Mouse (Mus musculus): ENCODE results near the gene Bcl2a1c. TPM values are rescaled to one million over a fixed set of nuclear protein-coding genes. Genes with fewer than 3 reads are reported as not detected.
"Not testable (repeated sequence)": the region's sequence is repeated elsewhere in the genome, so short reads cannot be mapped to it uniquely, and the experiment has no call there.

Gene Bcl2a1c
- polyA plus RNA-seq (2012; rRNA removed): not detected in 2 replicates

DNA sequence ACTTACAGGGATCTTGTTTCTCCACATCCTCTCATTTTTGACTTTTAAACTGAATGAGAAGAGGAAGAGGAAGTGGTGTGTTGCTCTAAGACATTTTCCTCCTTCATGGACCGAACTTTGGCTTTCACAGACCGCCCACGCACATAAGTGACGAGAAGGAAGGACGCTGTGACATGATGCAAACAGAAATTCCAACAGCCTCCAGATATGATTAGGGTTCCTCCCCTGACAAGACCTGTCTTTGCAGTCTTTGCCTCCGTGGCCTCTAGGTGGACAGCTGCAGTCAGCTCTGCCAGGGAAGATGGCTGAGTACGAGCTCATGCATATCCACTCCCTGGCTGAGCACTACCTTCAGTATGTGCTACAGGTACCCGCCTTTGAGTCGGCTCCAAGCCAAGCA, at the start of gene Bcl2a1c:
Gene Bcl2a1c, plus strand, starts transcription at position 281 of the 400 bp plus-strand sequence.
- not testable (repeated sequence) for H3K4me1 ChIP-seq (replicated peaks; ENCODE audit: control insufficient read depth, insufficient read depth, low read length); DNase-seq; H3K27me3 ChIP-seq (ENCODE audit: control insufficient read depth, insufficient read depth, low read length); H3K4me3 ChIP-seq (ENCODE audit: control insufficient read depth, insufficient read depth, low read length); H3K36me3 ChIP-seq (ENCODE audit: control insufficient read depth, insufficient read depth, low read length); H3K27ac ChIP-seq (ENCODE audit: control insufficient read depth, insufficient read depth, low read length)
- 55% methylated on average over 9 of the region's 9 CpGs for WGBS

DNA sequence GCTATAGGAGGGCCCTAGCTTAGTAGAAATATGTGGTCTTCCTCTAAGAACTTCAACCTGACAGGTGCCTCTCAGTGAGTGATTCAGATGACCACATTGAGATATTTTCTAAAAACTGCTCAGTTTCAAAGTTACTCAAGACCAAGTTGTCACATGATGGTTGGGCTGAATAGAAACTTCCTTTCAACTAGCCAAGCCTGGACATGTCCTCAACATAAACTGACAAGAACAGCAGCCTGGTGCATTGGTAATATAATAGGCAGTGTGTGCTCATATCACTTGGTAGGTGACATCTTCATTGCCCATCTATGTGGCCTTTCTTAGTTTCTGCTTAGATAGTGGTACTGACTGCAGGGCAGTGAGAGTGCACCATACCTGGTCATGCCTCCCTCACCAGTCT, 24.0 kb upstream of the Bcl2a1c start:
- not testable (repeated sequence) for H3K36me3 ChIP-seq (ENCODE audit: control insufficient read depth, insufficient read depth, low read length); H3K4me3 ChIP-seq (ENCODE audit: control insufficient read depth, insufficient read depth, low read length); H3K4me1 ChIP-seq (replicated peaks; ENCODE audit: control insufficient read depth, insufficient read depth, low read length); DNase-seq; H3K27ac ChIP-seq (ENCODE audit: control insufficient read depth, insufficient read depth, low read length); H3K27me3 ChIP-seq (ENCODE audit: control insufficient read depth, insufficient read depth, low read length)

DNA sequence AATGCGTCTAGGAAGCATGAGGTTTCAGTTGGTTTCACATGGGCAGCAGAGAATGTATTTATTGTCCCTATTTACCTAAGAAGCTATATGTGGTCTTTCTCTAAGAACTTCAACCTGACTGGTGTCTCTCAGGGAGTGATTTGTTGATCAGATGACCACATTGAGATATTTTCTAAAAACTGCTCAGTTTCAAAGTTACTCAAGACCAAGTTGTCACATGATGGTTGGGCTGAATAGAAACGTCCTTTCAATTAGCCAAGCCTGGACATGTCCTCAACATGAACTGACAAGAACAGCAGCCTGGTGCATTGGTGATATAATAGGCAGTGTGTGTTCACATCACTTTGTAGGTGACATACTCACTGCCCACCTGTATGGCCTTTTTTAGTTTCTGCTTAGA, 18.2 kb upstream of the Bcl2a1c start:
- DNase-seq; H3K27me3 ChIP-seq (ENCODE audit: control insufficient read depth, insufficient read depth, low read length); H3K27ac ChIP-seq (ENCODE audit: control insufficient read depth, insufficient read depth, low read length); H3K36me3 ChIP-seq (ENCODE audit: control insufficient read depth, insufficient read depth, low read length); H3K4me1 ChIP-seq (replicated peaks; ENCODE audit: control insufficient read depth, insufficient read depth, low read length); H3K4me3 ChIP-seq (ENCODE audit: control insufficient read depth, insufficient read depth, low read length): not testable (repeated sequence)
- WGBS: 85% methylated on average over 2 of the region's 2 CpGs

DNA sequence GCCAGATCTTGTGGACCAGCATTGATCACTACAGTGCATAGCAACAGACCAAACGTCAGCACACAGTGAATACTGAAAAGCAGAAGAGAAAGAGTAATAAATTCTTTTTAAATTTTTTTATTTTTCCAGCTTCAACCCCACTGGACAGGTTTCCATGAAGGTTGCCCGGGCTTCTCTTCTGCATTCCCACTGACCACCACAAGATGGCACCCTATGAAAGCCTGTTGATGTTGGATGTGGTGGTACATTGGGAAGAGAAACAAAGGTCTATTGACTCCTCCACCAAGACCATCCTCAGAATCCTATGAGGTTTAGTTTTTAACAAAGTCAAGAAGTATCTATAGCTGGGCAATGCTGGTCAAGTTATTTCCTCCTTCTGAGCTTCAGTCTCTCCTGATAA, 11.9 kb upstream of the Bcl2a1c start:
- Histone ChIP-seq H3K36me3 (ENCODE audit: control insufficient read depth, insufficient read depth, low read length) (no peaks in the 10 kb centered on the region), H3K4me1 (replicated peaks; ENCODE audit: control insufficient read depth, insufficient read depth, low read length) (no peaks in the 10 kb centered on the region), H3K27me3 (ENCODE audit: control insufficient read depth, insufficient read depth, low read length) (no peaks in the 10 kb centered on the region), H3K27ac (ENCODE audit: control insufficient read depth, insufficient read depth, low read length) (no peak overlapping the region), H3K4me3 (ENCODE audit: control insufficient read depth, insufficient read depth, low read length) (no peak overlapping the region)
- WGBS: 0% methylated on average over 2 of the region's 2 CpGs
- TF ChIP-seq POLR2A (IDR thresholded peaks at IDR 0.05; ENCODE audit: control insufficient read depth, extremely low read depth, insufficient read depth, low read length, poor library complexity): no peak
- no peak for TF ChIP-seq CTCF (IDR thresholded peaks at IDR 0.05; ENCODE audit: borderline replicate concordance, control insufficient read depth, extremely low read depth, insufficient read depth, low read length, poor library complexity)
- peak; percentile 46 for DNase-seq

DNA sequence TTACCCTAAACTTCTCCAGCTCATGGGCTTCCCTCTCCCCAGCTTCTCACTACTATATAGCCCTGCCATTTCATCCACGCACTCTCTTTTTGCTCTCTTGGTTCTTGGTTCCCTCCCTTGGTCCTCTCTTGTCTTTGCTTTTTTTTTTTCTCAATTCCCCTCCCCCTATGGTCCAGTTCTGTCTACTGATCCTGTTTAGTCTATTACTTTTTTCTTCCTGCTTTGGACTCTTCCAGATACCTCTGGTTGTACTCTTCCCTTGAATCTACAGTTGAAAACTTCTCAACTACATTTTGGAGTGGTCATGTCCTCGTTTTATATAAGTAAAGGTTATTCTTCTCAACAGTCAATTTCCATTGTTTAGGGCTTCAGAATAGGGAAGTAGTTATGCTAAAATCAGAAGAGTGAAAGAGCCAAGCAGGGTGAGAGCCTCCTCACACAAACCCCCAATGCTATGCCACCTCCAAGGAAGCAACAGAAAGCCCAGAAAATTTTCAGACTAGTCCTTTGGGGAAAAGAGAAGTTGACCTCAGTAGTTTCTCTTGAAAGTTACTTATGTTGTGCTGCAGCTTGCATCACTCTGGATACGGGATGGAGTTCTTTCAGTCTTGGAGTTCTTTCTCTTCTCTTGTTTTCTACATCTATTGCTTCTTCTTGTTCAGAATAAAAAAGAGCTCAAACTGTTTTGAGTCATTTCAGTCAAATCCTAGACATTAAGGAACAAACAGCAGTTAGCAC, 3.8 kb upstream of the Bcl2a1c start:
- Histone ChIP-seq H3K27me3 (ENCODE audit: control insufficient read depth, insufficient read depth, low read length) (no peaks in the 10 kb centered on the region), H3K27ac (ENCODE audit: control insufficient read depth, insufficient read depth, low read length) (no peak overlapping the region), H3K4me1 (replicated peaks; ENCODE audit: control insufficient read depth, insufficient read depth, low read length) (peaks cover 4% of the 10 kb centered on the region; the same call in 1 of the 2 replicates), H3K36me3 (ENCODE audit: control insufficient read depth, insufficient read depth, low read length) (no peaks in the 10 kb centered on the region), H3K4me3 (ENCODE audit: control insufficient read depth, insufficient read depth, low read length) (no peak overlapping the region)
- TF ChIP-seq CTCF (IDR thresholded peaks at IDR 0.05; ENCODE audit: borderline replicate concordance, control insufficient read depth, extremely low read depth, insufficient read depth, low read length, poor library complexity): no peak
- TF ChIP-seq POLR2A (IDR thresholded peaks at IDR 0.05; ENCODE audit: control insufficient read depth, extremely low read depth, insufficient read depth, low read length, poor library complexity): no peak
- DNase-seq: no peak
- WGBS: 66% methylated on average over 3 of the region's 3 CpGs

DNA sequence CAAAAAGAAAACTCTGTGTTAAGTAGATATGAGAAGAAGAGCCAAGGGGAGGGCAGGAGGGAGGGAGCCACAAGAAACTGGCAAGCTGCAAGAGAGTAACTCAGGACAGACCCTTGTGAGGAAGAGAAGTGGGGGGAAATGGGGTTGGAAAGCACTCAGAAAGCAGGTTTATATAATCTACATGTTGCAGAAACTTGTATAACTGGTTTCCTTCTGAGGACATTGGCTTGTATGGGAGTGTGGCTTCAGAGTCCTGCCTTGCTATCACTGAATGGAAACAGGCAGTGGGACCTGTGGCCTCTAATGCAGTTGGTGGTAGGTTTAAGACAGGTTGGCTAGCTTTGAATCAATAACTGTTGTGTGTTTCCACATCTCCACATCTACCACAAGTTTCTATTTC, 1.6 kb upstream of the Bcl2a1c start:
- not testable (repeated sequence) for H3K4me1 ChIP-seq (replicated peaks; ENCODE audit: control insufficient read depth, insufficient read depth, low read length); DNase-seq; H3K27ac ChIP-seq (ENCODE audit: control insufficient read depth, insufficient read depth, low read length); H3K27me3 ChIP-seq (ENCODE audit: control insufficient read depth, insufficient read depth, low read length); H3K36me3 ChIP-seq (ENCODE audit: control insufficient read depth, insufficient read depth, low read length); H3K4me3 ChIP-seq (ENCODE audit: control insufficient read depth, insufficient read depth, low read length)

DNA sequence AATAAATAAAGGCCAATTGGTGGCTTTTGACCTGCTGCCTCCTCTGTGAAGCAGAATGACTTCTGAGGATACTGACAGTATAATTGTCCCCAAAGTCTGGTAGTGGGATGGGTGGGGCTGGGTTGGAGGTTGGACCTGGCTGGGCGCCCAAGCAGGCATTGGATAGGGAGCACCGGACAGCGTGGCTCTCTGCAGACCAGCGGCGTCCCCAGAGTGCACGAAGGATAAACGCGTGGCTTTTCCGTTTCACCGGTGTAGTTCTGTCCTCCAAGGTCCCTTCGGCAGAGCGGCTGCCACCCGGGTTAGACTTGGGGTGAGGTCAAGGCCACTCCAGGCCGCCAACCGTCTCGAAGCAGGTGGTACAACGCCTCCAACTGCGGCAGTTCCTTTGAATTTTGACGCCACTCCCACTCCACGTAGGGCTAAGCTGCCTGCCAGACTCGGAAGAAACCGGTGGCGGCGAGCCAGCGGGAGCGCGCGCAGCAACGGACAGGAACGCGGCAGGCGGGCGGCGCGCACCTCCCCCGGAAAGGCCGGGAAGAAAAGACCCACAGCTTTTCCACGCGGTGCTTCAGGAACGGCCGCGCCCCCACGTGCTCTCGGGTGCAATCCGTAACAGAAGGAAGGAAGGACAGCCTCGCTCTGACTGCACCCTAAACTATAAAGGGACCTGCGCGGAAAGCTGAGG, 38.0 kb downstream of the Bcl2a1c start:
- DNase-seq: peak; percentile 70
- Histone ChIP-seq H3K36me3 (ENCODE audit: control insufficient read depth, insufficient read depth, low read length) (no peaks in the 10 kb centered on the region), H3K4me1 (replicated peaks; ENCODE audit: control insufficient read depth, insufficient read depth, low read length) (peaks cover 3% of the 10 kb centered on the region), H3K27me3 (ENCODE audit: control insufficient read depth, insufficient read depth, low read length) (no peaks in the 10 kb centered on the region), H3K27ac (ENCODE audit: control insufficient read depth, insufficient read depth, low read length) (peak overlapping the region; percentile 11; the same call in 1 of the 2 replicates), H3K4me3 (ENCODE audit: control insufficient read depth, insufficient read depth, low read length) (peak overlapping the region; percentile 60)
- under 1% methylated on average over 48 of the region's 48 CpGs for WGBS
- TF ChIP-seq POLR2A (IDR thresholded peaks at IDR 0.05; ENCODE audit: control insufficient read depth, extremely low read depth, insufficient read depth, low read length, poor library complexity) (no peak), CTCF (IDR thresholded peaks at IDR 0.05; ENCODE audit: borderline replicate concordance, control insufficient read depth, extremely low read depth, insufficient read depth, low read length, poor library complexity) (no peak)
